Mouse (Mus musculus) right cerebral cortex, postnatal 36 days (tissue): ENCODE measurements at regions not wholly inside any gene's neighbourhood (a gene's known extent, or its start where the extent isn't known, plus 50 kb on each side); places are given as distances from the start of the nearest gene placed in this dataset.
"Not testable (repeated sequence)": the region's sequence is repeated elsewhere in the genome, so short reads cannot be mapped to it uniquely, and the experiment has no call there.

Source experiments
- DNase-seq, 2 experiments: peaks; one replicate each; pipeline ENCODE4 v3.0.0; 2022; ENCODE audit warnings: low spot score in 2 of 2, mixed read lengths in 1 of 2

DNA sequence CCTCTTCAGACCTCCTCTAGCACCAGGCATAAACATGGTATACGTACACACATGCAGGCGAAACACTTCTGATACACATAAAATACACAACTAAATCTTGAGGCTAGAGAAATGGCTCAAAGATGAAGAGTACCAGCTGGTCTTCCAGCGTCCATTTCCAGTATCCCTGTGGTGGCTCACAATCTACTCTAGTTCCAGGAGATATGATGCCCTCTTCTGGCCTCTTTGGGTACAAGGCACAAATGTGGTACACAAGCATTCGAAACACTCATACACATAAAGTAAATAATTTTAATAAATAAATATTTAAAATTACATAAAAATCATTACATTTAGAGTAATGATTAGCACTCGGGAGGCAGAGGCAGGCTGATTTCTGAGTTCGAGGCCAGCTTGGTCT, 50.7 kb upstream of the Rabgap1l start:
- DNase-seq = no peak

DNA sequence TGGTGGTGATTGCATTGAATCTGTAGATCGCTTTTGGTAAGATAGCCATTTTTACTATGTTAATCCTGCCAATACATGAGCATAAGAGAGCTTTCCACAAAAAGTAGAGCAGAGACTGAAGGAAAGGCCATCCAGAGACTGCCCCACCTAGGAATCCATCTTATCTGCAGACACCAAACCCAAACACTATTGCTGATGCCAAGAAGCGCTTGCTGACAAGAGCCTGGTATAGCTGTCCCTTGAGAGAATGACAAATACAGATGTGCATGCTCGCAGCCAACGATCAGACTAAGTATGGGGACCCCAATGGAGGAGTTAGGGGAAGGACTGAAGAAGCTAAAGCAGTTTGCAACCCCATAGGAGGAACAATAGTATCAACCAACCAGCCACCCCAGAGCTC, 51.7 kb upstream of the Rabgap1l start:
- DNase-seq = not testable (repeated sequence)

GRCm38 (mm10) chr1:160850674-160851073, 55.5 kb upstream of the Rc3h1 start:
- no peak for DNase-seq

- DNase-seq = no peak
Measured at GRCm38 (mm10) chr1:160854410-160854809, 51.8 kb upstream of the Rc3h1 start.

GRCm38 (mm10) chr1:160855411-160855810, 50.8 kb upstream of the Rc3h1 start:
- no peak for DNase-seq

DNA sequence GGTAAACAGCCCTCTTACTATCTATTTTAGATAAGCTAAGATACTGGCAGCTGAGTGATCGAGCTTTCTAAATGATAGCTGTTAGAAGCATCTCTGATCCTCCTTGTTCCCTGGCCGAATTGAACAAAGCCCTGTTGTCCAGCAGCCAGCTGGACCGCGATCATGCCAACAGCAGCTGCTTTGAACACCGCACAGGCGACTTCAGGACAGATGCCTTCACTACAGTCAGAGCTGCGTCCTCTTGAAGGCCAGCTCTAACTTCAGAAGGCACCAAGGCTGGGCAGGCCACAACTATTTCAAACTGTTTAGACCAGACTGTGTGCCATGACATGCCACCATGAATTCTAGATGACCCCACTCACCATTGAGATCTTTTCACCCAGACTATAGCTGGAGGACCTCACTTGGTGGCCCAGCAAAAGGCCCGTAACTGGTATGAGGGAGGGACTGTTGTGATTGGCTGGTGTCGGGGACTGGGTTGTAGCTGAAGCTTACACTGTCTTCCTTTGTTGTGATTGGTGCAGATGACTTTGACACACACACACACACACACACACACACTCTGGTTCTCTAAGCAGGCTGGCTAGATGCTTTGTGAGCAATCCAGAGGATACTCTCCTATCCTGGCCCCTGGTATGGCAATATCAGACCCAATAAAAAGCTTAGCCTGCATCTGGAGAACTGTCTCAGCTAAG, 50.1 kb upstream of the Rc3h1 start:
- DNase-seq = peak; percentile 9 to 11
